8 mouse cellular contexts compared by ENCODE assay signal in the genomic region with DNA sequence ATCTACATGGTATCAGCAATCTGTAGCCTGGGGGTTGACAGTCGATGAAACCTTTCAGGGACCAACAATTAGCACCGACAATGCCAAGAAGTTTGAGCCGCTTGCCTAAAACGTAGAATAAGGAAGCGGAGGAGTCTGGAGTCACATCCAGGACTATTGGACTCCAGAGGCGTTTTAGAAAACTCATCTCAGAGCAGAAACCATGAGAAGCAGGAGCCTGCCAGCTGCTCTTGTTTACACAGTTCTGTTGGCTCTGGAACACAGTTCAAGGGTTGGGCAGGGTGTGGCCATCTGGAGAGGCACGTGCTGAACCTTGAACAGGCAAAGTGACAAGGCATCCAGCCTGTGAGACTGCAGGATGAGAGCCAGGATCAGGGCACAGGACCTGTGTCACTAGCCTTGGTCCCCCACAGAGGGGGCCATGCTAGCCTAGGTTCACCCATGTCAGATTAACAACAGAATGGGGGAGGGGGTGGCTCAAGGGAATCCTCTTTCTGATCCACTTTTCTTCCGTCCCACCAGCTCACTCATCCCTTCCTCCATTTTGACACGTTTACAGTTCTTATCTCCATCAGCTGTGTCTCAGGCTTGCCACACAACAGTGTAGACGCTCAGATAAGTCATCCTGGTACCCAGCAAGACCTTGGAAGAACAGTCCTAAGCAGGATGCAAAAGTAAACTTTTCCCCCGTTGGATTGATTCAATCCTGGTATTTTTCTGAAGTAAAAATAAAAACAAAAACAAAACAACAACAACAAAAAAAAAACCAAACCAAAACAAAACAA. TPM values are rescaled to one million over a fixed set of nuclear protein-coding genes. Genes with fewer than 3 reads are reported as not detected.
A peak's percentile ranks its signal among the peaks of the same experiment; 100 is the strongest.
DNase-seq lines count a peak whose midpoint lies in the region; ATAC-seq and TF ChIP-seq lines count a peak whose summit lies in the region.

No protein-coding gene starts in this region.

- TF ChIP-seq RAD21 in CH12.LX (IDR thresholded peaks at IDR 0.05; ENCODE audit: low read depth, low read length), result no peak

- H3K4me1 ChIP-seq in CH12.LX (ENCODE audit: control insufficient read depth in 1 of 2, insufficient read depth in 2 of 2), result peaks cover 21 to 55% of the 10 kb centered on the region in 2 experiments
- peaks cover 35% of the 10 kb centered on the region for H3K4me1 ChIP-seq in brown adipose tissue, adult 24 weeks (ENCODE audit: control insufficient read depth, insufficient read depth, insufficient read length, low read length)
- peaks cover 57% of the 10 kb centered on the region for H3K4me1 ChIP-seq in heart, postnatal 0 days (ENCODE audit: control insufficient read depth, insufficient read depth)
- peaks cover 59% of the 10 kb centered on the region for H3K4me1 ChIP-seq in limb, embryonic 13.5 days
- peaks cover 18% of the 10 kb centered on the region; the same call in 1 of the 2 replicates for H3K4me1 ChIP-seq in small intestine, adult 2 months (ENCODE audit: control insufficient read depth, insufficient read depth, insufficient read length, low read length)
- peaks cover 20% of the 10 kb centered on the region for H3K4me1 ChIP-seq in forebrain, embryonic 12.5 days

- no peak for TF ChIP-seq EP300 in CH12.LX (IDR thresholded peaks at IDR 0.05; ENCODE audit: low read length)
- peak; percentile 46; the same call in 1 of the 2 replicates for TF ChIP-seq EP300 in heart, postnatal 0 days (IDR thresholded peaks at IDR 0.05; ENCODE audit: low read depth)

- no peak overlapping the region for H3K4me3 ChIP-seq in CH12.LX (replicated peaks in 1 of 3; ENCODE audit: low read depth in 2 of 3, low read length in 2 of 3, poor library complexity in 1 of 3)
- no peak overlapping the region for H3K4me3 ChIP-seq in brown adipose tissue, adult 24 weeks (ENCODE audit: insufficient read depth, low read depth, low read length)
- no peak overlapping the region for H3K4me3 ChIP-seq in heart, postnatal 0 days (ENCODE audit: low read depth, low read length)
- H3K4me3 ChIP-seq in limb, embryonic 13.5 days, result no peak overlapping the region
- H3K4me3 ChIP-seq in small intestine, adult 2 months (ENCODE audit: low read depth, low read length), result no peak overlapping the region
- no peak overlapping the region for H3K4me3 ChIP-seq in forebrain, embryonic 12.5 days (replicated peaks)

- no peaks in the 10 kb centered on the region for H3K27me3 ChIP-seq in CH12.LX (replicated peaks)
- no peaks in the 10 kb centered on the region for H3K27me3 ChIP-seq in heart, postnatal 0 days (ENCODE audit: control insufficient read depth, insufficient read depth, low read length)
- no peaks in the 10 kb centered on the region for H3K27me3 ChIP-seq in limb, embryonic 13.5 days
- H3K27me3 ChIP-seq in small intestine, adult 2 months (ENCODE audit: control insufficient read depth, insufficient read depth, low read length), result no peaks in the 10 kb centered on the region
- H3K27me3 ChIP-seq in forebrain, embryonic 12.5 days, result no peaks in the 10 kb centered on the region

- 20% methylated on average over 11 of the region's 11 CpGs for WGBS in heart, postnatal 0 days
- 63% methylated on average over 11 of the region's 11 CpGs for WGBS in limb, embryonic 13.5 days
- 18% methylated on average over 11 of the region's 11 CpGs for WGBS in small intestine, adult 2 months
- WGBS in forebrain, embryonic 12.5 days, result 83% methylated on average over 11 of the region's 11 CpGs

- peaks cover 12% of the 10 kb centered on the region for H3K9me3 ChIP-seq in CH12.LX (replicated peaks; ENCODE audit: low read length)
- no peaks in the 10 kb centered on the region for H3K9me3 ChIP-seq in heart, postnatal 0 days (replicated peaks; ENCODE audit: control insufficient read depth, low read length)
- H3K9me3 ChIP-seq in limb, embryonic 13.5 days, result peaks cover 11% of the 10 kb centered on the region
- no peaks in the 10 kb centered on the region for H3K9me3 ChIP-seq in forebrain, embryonic 12.5 days

- TF ChIP-seq POLR2A in CH12.LX (IDR thresholded peaks at IDR 0.05; ENCODE audit: low read depth, low read length), result no peak
- no peak for TF ChIP-seq POLR2A in small intestine, adult 2 months (IDR thresholded peaks at IDR 0.05; ENCODE audit: low read depth, low read length)

- dilution Hi-C loops in CH12.LX (cut with MboI; ENCODE audit: extremely low pct_ligation_motif_present, extremely low pct_unique_long_range_greater_than_20kb, low sequenced_read_pairs), result no loop called here

- intact Hi-C loops in left cerebral cortex, postnatal 36 days (cut with DNase I), result no loop called here
- intact Hi-C loops in left cerebral cortex, postnatal 14 days (cut with DNase I), result no loop called here

- H3K27ac ChIP-seq in CH12.LX (ENCODE audit: insufficient read depth, low read depth), result peak overlapping the region; percentile 47; the same call in 1 of the 2 replicates
- H3K27ac ChIP-seq in brown adipose tissue, adult 24 weeks (replicated peaks; ENCODE audit: low read depth, low read length), result peak overlapping the region; percentile 88
- H3K27ac ChIP-seq in heart, postnatal 0 days (ENCODE audit: low read depth), result peak overlapping the region; percentile 97
- H3K27ac ChIP-seq in limb, embryonic 13.5 days, result peak overlapping the region; percentile 69
- peak overlapping the region; percentile 55 for H3K27ac ChIP-seq in small intestine, adult 2 months (ENCODE audit: insufficient read depth, low read depth, low read length)
- no peak overlapping the region for H3K27ac ChIP-seq in forebrain, embryonic 12.5 days

- DNase-seq in CH12.LX (ENCODE audit: extremely low read depth), result no peak
- peak; percentile 80 for DNase-seq in heart, postnatal 0 days (ENCODE audit: low spot score)
- no peak for DNase-seq in left cerebral cortex, postnatal 36 days (ENCODE audit: low spot score in 2 of 2)
- no peak for DNase-seq in left cerebral cortex, postnatal 14 days (ENCODE audit: low spot score in 2 of 2)

- H3K4me2 ChIP-seq in CH12.LX (ENCODE audit: insufficient read depth, low read depth, poor library complexity, severe bottlenecking), result no peak overlapping the region
- H3K4me2 ChIP-seq in heart, postnatal 0 days (ENCODE audit: low read depth, low read length), result no peak overlapping the region
- no peak overlapping the region for H3K4me2 ChIP-seq in limb, embryonic 13.5 days (replicated peaks)
- H3K4me2 ChIP-seq in forebrain, embryonic 12.5 days, result no peak overlapping the region

- peaks cover 4 to 25% of the 10 kb centered on the region in 2 experiments for H3K36me3 ChIP-seq in CH12.LX (replicated peaks in 1 of 2; ENCODE audit: control insufficient read depth in 1 of 2, insufficient read depth in 1 of 2, low read length in 1 of 2)
- H3K36me3 ChIP-seq in heart, postnatal 0 days (replicated peaks; ENCODE audit: control insufficient read depth, insufficient read depth, low read length), result peaks cover 15% of the 10 kb centered on the region
- H3K36me3 ChIP-seq in limb, embryonic 13.5 days, result peaks cover 11% of the 10 kb centered on the region
- no peaks in the 10 kb centered on the region for H3K36me3 ChIP-seq in small intestine, adult 2 months (ENCODE audit: control insufficient read depth, insufficient read depth, low read length)
- no peaks in the 10 kb centered on the region for H3K36me3 ChIP-seq in forebrain, embryonic 12.5 days (replicated peaks)

- in situ Hi-C loops in CH12.LX (cut with MboI; ENCODE audit: low pct_ligation_motif_present, low pct_unique_long_range_greater_than_20kb, low sequenced_read_pairs), result no loop called here

- 0 out of 2 replicates have a peak overlapping the region, but pooled peaks have one; percentile 14 for H3K9ac ChIP-seq in CH12.LX (ENCODE audit: insufficient read depth, low read depth)
- H3K9ac ChIP-seq in heart, postnatal 0 days (replicated peaks; ENCODE audit: low read depth, low read length), result no peak overlapping the region
- H3K9ac ChIP-seq in limb, embryonic 13.5 days, result no peak overlapping the region
- no peak overlapping the region for H3K9ac ChIP-seq in forebrain, embryonic 12.5 days

- peak; percentile 33 for ATAC-seq in heart, postnatal 0 days (ENCODE audit: insufficient read depth, low read depth)
- ATAC-seq in limb, embryonic 13.5 days (ENCODE audit: low FRiP score, low read depth), result no peak
- ATAC-seq in forebrain, embryonic 12.5 days (ENCODE audit: low FRiP score), result no peak

- no peak for TF ChIP-seq CTCF in CH12.LX (conservative IDR thresholded peaks at IDR 0.05 in 1 of 2, IDR thresholded peaks at IDR 0.05 in 1 of 2; ENCODE audit: low read depth in 2 of 2, low read length in 2 of 2)
- TF ChIP-seq CTCF in heart, postnatal 0 days (IDR thresholded peaks at IDR 0.05; ENCODE audit: low read depth), result no peak
- TF ChIP-seq CTCF in small intestine, adult 2 months (IDR thresholded peaks at IDR 0.05; ENCODE audit: extremely low read depth, insufficient read length, insufficient replicate concordance, low read depth, low read length), result no peak

- no peaks in the 10 kb centered on the region for H3K79me2 ChIP-seq in CH12.LX (replicated peaks; ENCODE audit: control insufficient read depth, extremely low read depth, insufficient read depth, poor library complexity, severe bottlenecking)

TF ChIP-seq in CH12.LX, 34 proteins besides CTCF, POLR2A, EP300 and RAD21:
- TF ChIP-seq BHLHE40 (IDR thresholded peaks at IDR 0.05; ENCODE audit: low read depth, low read length) (peak; percentile 37; the same call in 1 of the 2 replicates), HCFC1 (IDR thresholded peaks at IDR 0.05; ENCODE audit: low read depth, low read length) (no peak)

RNA-seq across cellular contexts. Expression of gene Igf2r, which starts 23.1 kb away (rescaled TPM):
- 57.5 and 61.8 TPM in 2 replicates for total RNA-seq in CH12.LX (2012; rRNA removed)
- 25.6 and 27.8 TPM in 2 replicates for total RNA-seq in CH12.LX (2014; rRNA removed)
- polyA plus RNA-seq in CH12.LX (2012; ENCODE audit: insufficient read length, low read depth), result 32.3 and 34.6 TPM in 2 replicates
- polyA plus RNA-seq in brown adipose tissue, adult 24 weeks (2012; ENCODE audit: insufficient read depth, insufficient read length, missing spikeins), result 15.7 and 16.3 TPM in 2 replicates
- total RNA-seq in heart, postnatal 0 days (2014; rRNA removed; ENCODE audit: low replicate concordance), result 424 and 484 TPM in 2 replicates
- polyA plus RNA-seq in heart, postnatal 0 days (2015; fragmentation: Nextera tagmentation; extraction: Ambion mirVana), result 52.2 and 59.9 TPM in 2 replicates
- 48.7 and 51.5 TPM in 2 replicates for polyA plus RNA-seq in limb, embryonic 13.5 days (2015; fragmentation: Nextera tagmentation; extraction: Ambion mirVana)
- 8.3 and 19.7 TPM in 2 replicates for polyA plus RNA-seq in small intestine, adult 2 months (2012; rRNA removed)
- total RNA-seq in left cerebral cortex, postnatal 36 days (2021), result 10 to 100 TPM; 27.0 to 27.7 TPM
- 10 to 100 TPM; 25.8 to 25.9 TPM for total RNA-seq in left cerebral cortex, postnatal 14 days (2021)
- polyA plus RNA-seq in forebrain, embryonic 12.5 days (2016; fragmentation: Nextera tagmentation; extraction: Ambion mirVana), result 22.7 TPM in 2 replicates
